Mouse (Mus musculus): ENCODE results near the gene Gpr158.
"Not testable (repeated sequence)": the region's sequence is repeated elsewhere in the genome, so short reads cannot be mapped to it uniquely, and the experiment has no call there.

Gpr158 gene

GRCm38 (mm10) chr2:21367345-21368111 lies at the start of gene Gpr158:
Gpr158 (plus strand) TSS chr2:21367542.
- in situ Hi-C loops (cut with MboI, MseI), result no loop called here

- in situ Hi-C loops (cut with MboI, MseI), result no loop called here
Measured at GRCm38 (mm10) chr2:21343821-21344220, 23.5 kb upstream of the Gpr158 start.

DNA sequence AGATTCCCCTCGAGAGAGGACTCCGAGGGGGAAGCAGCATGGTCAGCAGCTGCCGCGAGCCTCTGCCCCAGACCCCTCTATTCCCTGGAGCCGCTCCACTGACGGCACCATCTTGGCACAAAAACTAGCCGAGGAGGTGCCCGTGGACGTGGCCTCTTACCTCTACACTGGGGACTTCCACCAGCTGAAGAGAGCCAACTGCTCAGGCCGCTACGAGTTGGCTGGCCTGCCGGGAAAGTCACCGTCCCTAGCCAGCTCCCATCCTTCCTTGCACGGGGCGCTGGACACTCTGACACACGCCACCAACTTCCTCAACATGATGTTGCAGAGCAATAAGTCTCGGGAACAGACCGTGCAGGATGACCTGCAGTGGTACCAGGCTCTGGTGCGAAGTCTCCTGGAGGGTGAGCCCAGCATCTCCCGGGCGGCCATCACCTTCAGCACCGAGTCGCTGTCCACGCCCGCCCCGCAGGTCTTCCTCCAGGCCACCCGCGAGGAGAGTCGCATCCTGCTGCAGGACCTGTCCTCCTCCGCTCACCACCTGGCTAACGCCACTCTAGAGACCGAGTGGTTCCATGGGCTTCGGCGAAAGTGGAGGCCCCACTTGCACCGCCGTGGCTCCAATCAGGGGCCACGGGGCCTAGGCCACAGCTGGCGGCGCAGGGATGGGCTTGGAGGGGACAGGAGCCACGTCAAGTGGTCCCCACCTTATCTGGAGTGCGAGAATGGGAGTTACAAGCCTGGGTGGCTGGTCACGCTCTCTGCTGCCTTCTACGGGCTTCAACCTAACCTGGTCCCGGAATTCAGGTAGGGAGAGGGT lies 1.2 kb downstream of the Gpr158 start:
- in situ Hi-C loops (cut with MboI, MseI), result no loop called here

DNA sequence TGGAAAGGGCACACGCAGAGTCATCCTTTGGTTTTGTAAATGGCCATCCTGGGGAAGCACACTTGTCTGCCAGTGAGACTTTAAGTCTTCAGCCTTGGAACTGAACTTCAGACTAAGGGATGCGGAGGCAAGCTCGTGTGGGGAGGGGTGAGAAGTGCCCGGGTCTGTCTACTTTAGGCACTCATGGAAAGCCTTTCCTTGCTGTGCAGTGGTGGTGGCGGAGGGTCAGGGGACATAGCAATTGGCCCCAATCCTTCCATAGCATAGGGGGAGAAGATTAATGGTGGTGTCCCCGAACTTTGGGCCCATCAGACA lies 1.8 kb downstream of the Gpr158 start:
- in situ Hi-C loops (cut with MboI, MseI), result no loop called here

GRCm38 (mm10) chr2:21369556-21369955 lies 2.2 kb downstream of the Gpr158 start:
- in situ Hi-C loops (cut with MboI, MseI), result no loop called here

GRCm38 (mm10) chr2:21379516-21379915 lies 12.2 kb downstream of the Gpr158 start:
- in situ Hi-C loops (cut with MboI, MseI), result no loop called here

DNA sequence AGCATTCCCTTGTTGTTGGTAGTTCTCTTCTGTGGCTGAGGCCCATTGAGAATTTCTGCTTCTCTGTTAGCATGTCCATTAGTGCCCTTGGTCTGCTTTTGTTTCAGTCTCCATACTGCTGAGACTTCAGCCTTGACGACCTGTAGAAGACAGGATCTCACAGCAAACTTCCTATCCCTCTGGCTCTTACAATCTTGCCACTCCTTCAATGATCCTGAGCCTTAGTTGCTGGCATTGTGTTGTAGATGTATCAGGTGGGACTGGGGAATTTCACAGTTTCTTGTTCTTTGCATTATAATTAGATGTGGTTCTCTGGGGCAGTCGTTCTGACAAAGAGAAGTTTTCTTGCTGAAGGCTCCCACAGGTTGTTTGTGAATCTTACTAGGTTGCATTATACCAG lies 25.4 kb downstream of the Gpr158 start:
- in situ Hi-C loops (cut with MboI, MseI), result no loop called here

DNA sequence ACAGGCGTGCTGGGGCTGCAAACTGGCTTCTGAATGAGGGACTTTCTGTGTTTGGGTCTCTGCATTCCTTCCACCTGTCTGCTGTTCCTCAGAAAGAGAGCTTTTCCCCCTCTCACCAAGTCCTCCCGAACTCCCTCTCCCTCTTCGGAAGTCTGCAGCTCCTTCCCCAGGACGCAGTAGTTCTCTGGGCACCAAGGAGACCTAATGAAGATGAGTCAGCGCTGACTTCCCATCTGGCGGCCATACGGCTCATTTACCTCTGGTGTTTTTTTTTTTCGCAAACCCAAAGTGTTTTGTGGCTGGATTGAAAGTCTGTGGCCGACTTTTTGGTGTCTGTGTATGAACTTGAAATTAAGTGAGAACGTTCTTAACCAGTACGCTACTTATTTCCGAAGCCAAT lies 30.0 kb downstream of the Gpr158 start:
- in situ Hi-C loops (cut with MboI, MseI), result no loop called here

DNA sequence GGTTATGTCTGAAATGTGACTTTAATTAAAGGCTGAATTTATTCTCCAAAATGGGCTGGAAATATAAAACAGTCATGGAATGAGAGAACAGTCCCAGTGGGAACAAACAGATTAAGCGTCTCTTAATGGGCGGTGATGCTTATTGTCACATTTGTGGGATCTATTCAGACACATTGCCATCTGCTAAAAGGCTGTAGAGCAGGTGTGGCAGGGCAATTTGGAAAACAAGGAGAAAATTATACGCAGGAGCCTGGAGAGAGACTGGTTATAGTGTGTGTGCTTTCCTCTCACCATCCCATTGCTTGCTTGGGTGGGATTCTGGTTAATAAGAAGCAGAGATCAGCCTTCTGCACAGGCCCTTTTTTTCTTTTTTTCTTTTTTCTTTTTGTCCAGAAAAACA lies 32.3 kb downstream of the Gpr158 start:
- in situ Hi-C loops (cut with MboI, MseI), result no loop called here

DNA sequence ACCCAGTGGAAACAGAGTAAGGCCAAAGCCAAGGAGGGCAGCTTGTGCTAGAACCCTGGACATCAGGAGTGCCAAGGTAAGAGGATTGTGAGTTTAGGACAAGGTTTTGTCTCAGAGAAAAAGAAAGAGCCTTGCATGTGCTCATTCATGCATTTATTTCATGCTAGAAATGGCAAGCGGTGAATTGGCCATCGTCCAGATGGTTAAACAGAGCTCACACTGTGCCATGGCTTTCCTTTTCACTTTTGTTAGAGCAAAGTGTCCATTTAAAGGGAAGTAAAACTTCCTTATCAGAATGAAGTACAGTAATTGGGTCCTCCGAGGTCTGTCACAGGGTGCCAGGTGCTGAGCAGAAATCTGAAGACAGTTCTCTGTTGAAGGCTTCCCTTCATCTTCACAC lies 38.3 kb downstream of the Gpr158 start:
- in situ Hi-C loops (cut with MboI, MseI), result no loop called here

DNA sequence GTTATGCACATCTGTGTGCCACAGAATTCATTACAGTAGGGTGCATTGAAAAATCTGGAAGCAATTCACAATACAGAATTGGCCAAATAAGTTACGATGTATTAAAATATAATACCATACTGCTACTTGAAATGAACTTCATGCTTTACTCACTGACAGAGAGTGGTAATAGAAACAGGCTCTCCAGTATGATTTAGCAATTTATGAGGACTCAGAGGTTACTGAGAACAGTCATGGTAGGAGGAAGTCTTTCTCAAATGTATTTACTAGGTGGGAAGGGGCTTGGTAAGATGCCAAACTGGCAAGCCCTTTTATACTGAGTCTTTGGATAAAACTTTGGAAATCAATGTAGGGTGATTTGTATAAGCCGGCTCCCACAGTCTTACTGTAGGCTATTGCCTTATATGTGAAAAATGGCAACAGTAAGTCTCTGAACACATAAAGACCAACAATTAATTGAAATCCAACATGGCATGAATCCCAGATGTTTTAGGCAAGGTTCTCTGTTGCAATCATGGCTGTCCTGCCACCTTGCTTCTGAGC lies 40.2 kb downstream of the Gpr158 start:
- in situ Hi-C loops (cut with MboI, MseI), result no loop called here

GRCm38 (mm10) chr2:21408821-21409220 lies 41.5 kb downstream of the Gpr158 start:
- in situ Hi-C loops (cut with MboI, MseI), result no loop called here

DNA sequence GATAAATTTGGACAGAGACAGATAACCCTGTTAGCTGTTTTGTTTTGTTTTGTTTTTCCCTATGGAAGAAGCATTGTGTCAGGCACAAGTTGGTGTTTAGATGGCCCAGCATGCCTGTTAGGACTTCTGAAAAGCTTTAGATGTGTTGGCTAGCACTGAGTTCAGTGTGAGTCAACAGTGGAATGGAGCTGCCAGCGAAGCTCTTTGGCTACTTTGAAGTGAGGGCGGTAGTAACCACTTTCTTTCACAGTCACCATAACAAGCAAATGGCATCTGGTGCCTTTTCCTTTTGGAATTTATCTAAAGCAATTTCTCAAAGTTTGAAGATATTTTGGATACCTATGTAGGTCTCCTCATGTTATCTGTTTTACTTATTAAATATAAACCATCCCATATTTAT lies 62.9 kb downstream of the Gpr158 start:
- in situ Hi-C loops (cut with MboI, MseI), result no loop called here

DNA sequence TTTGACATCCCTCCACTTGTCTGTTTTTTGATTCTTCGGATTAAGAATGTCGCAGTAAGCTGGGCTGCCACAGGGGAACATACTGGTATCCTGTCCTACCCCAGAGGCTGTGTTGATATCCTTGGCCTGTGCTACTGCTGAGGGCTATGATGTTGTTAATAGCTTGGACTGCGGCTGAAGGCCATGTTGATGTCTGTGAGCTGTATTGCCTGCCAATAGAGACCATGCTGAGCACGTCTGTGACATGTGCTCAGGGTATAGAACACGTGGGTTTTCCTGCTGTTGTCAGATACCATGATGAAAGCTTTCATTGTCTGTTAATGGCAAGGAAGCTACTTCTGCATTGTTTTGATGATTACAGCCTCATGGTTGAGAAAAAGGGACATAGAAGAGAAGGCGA lies 63.8 kb downstream of the Gpr158 start:
- in situ Hi-C loops (cut with MboI, MseI), result no loop called here

DNA sequence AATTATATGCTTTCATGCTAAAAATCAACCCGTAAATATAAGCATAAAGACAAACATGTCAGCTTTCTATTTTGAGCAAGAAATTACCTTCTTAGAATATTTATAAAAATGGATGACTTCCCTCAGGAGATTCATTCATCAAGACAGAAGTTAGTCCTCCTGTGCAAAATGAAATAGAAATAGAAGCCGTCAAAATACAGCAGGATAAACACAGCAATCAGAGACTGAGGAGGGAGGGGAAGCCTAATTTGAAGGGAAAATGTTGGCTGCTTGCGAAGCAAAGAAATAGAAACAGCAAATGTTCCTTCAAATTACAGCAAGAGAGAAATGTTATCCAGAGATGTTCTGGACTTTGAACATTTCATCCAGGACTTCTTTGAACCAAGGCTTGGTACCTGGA lies 72.3 kb downstream of the Gpr158 start:
- in situ Hi-C loops (cut with MboI, MseI), result no loop called here

DNA sequence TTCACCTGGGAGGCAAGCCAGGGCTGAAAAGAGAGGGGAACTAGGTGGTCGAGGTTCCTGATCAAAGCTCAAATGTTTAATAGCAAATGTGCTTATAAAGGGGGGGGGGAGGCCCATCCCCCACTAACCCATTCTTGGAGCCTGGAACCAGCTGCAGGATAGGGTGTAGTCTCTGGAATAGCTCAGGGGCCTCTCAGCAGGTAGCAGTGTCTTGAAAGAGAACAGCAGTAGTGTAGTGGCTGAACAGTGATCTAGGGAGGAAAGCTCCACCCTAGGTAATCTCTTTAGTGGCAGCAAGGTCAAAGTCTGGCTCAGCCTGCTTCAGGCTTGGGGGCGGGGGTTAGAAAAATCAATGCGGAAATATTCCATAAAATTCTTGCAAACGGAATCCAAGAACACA lies 93.3 kb downstream of the Gpr158 start:
- in situ Hi-C loops (cut with MboI, MseI), result not testable (repeated sequence)

GRCm38 (mm10) chr2:21474957-21475356 lies 107.6 kb downstream of the Gpr158 start:
- in situ Hi-C loops (cut with MboI, MseI), result no loop called here

DNA sequence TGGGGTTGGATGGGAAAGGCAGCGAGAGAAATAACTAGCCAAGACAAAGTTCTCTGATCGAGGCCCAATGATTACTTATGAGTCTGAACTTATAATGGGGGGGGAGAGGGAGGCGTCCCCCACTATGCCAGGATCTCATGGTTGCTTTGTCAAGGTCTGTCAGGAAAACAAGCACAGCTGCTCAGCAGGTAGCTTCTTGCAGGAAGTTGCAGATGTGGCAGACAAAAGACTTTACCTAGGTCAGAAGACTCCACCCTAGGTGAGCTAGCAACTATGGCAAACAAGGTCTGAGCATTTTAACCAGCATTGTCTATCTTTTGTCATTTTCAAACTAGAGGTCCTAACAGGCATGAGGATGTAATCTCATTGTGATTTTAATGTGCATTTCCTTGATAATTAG lies 129.5 kb downstream of the Gpr158 start:
- in situ Hi-C loops (cut with MboI, MseI), result no loop called here

DNA sequence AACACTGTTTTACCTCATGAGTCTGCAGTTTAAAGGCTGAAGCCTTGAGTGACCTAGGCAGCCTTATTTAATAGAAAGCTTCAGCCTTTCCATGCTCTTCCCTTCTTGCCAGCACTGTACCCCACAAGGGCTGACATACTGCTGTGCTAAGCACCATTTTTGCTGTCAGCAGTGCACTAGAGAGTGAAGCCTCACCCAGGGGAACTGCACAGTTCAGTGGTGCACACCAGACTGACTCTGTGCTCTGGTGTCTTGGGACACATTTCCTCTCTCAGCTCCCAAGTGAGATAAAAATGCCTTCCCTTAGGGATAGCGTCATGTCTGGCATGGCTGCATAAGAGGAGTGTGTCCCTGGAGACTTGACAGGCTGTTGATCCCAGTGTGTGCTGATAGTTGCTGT lies 130.6 kb downstream of the Gpr158 start:
- in situ Hi-C loops (cut with MboI, MseI), result no loop called here

GRCm38 (mm10) chr2:21499399-21499798 lies 132.1 kb downstream of the Gpr158 start:
- in situ Hi-C loops (cut with MboI, MseI), result no loop called here

- in situ Hi-C loops (cut with MboI, MseI), result no loop called here
Measured at GRCm38 (mm10) chr2:21507449-21507848, 140.1 kb downstream of the Gpr158 start.

GRCm38 (mm10) chr2:21530750-21531149 lies 163.4 kb downstream of the Gpr158 start:
- in situ Hi-C loops (cut with MboI, MseI), result no loop called here

DNA sequence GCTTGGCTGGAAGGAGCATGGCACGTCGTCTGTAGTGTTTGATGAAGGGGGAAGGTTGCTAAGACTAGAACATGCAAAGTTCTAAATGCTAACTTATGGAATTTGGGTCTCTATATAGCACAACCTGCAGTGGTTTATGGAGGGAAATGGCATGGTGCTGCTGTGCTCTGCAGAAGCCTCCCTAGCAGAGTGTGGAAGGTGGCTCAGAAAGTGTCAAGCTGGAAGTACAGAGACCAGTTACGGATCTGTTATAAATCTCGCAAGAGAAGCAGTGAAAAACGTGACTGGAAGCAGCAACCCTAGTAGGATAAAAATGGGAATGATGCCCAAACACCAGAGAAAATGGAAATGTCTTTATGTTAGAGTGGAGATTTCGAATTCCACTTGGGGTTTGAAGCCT lies 251.8 kb downstream of the Gpr158 start:
- in situ Hi-C loops (cut with MboI, MseI), result no loop called here
